Mouse (Mus musculus) heart, embryonic 10.5 days (tissue): ENCODE data around the gene Gm10837. TPM values are rescaled to one million over a fixed set of nuclear protein-coding genes. Genes with fewer than 3 reads are reported as not detected.

Experiments
- DNase-seq: peaks from one replicate; pipeline ENCODE4 v3.0.0-alpha.2; 2017; ENCODE audit warnings: low spot score
- H3K27ac ChIP-seq: fragments of 300-500 bp; sonication (generic); 2 replicates; pipeline ENCODE4 v1.5.1; 2016; ENCODE audit warnings: mild to moderate bottlenecking
- H3K27me3 ChIP-seq: fragments of 300-500 bp; sonication (generic); 2 replicates; pipeline ENCODE4 v1.6.1; 2016; ENCODE audit warnings: mild to moderate bottlenecking; ENCODE audit not compliant: poor library complexity, insufficient read depth, severe bottlenecking
- H3K36me3 ChIP-seq: fragments of 300-500 bp; sonication (generic); 2 replicates; pipeline ENCODE4 v1.6.1; 2016; ENCODE audit warnings: mild to moderate bottlenecking, moderate library complexity
- H3K4me1 ChIP-seq: fragments of 300-500 bp; sonication (generic); 2 replicates; pipeline ENCODE4 v1.6.1; 2016; ENCODE audit warnings: mild to moderate bottlenecking
- H3K4me3 ChIP-seq: fragments of 300-500 bp; sonication (generic); 2 replicates; pipeline ENCODE4 v1.5.1; 2016; ENCODE audit warnings: mild to moderate bottlenecking, moderate library complexity
- H3K9me3 ChIP-seq: fragments of 300-500 bp; sonication (generic); 2 replicates; pipeline ENCODE4 v1.6.1; 2016; ENCODE audit warnings: mild to moderate bottlenecking, moderate library complexity
- WGBS: fragments of 180-500 bp; shearing (Covaris S2); methylation state at CpG from one replicate; pipeline ENCODE4 v1.1.7; 2016; 5-methylcytosine and 5-hydroxymethylcytosine counted together
- polyA plus RNA-seq: library from polyadenylated mRNA; unstranded; fragments of >200 nt; fragmentation: Nextera tagmentation; extraction: Ambion mirVana; gene quantifications from 2 replicates; pipeline ENCODE4 v1.2.1, GENCODE M21; 2016

The Gm10837 gene
- polyA plus RNA-seq, 1 experiment from 2014 or later = not detected

GRCm38 (mm10) chr14:122486611-122487010, 3.8 kb upstream of the Gm10837 start:
- Histone ChIP-seq H3K4me3 (no peak overlapping the region), H3K36me3 (no peaks in the 10 kb centered on the region), H3K4me1 (0 out of 2 replicates have a peak, but pooled peaks cover 5% of the 10 kb centered on the region), H3K9me3 (no peaks in the 10 kb centered on the region), H3K27ac (no peak overlapping the region), H3K27me3 (peaks cover 99% of the 10 kb centered on the region)
- 23% methylated on average over 1 of the region's 1 CpGs for WGBS
- DNase-seq = peak; percentile 5

GRCm38 (mm10) chr14:122487366-122487765, 3.0 kb upstream of the Gm10837 start:
- Histone ChIP-seq H3K27me3 (peaks cover 95% of the 10 kb centered on the region), H3K4me1 (0 out of 2 replicates have a peak, but pooled peaks cover 5% of the 10 kb centered on the region)
- peak; percentile 69 for DNase-seq

GRCm38 (mm10) chr14:122489041-122489440, 1.3 kb upstream of the Gm10837 start:
- Histone ChIP-seq H3K36me3 (no peaks in the 10 kb centered on the region), H3K4me3 (no peak overlapping the region), H3K27me3 (peaks cover 94% of the 10 kb centered on the region), H3K9me3 (no peaks in the 10 kb centered on the region), H3K27ac (no peak overlapping the region), H3K4me1 (0 out of 2 replicates have a peak, but pooled peaks cover 5% of the 10 kb centered on the region)
- under 1% methylated on average over 5 of the region's 5 CpGs for WGBS
- DNase-seq = peak; percentile 48

More at GRCm38 (mm10) chr14:122487366-122487765, 3.0 kb upstream of the Gm10837 start:
- Histone ChIP-seq H3K9me3 (no peaks in the 10 kb centered on the region), H3K36me3 (no peaks in the 10 kb centered on the region), H3K4me3 (no peak overlapping the region), H3K27ac (no peak overlapping the region)
- 5% methylated on average over 5 of the region's 5 CpGs for WGBS

GRCm38 (mm10) chr14:122489686-122490414, 536 bp upstream of the Gm10837 start:
- Histone ChIP-seq H3K9me3 (no peaks in the 10 kb centered on the region), H3K4me3 (no peak overlapping the region), H3K36me3 (no peaks in the 10 kb centered on the region), H3K4me1 (0 out of 2 replicates have a peak, but pooled peaks cover 5% of the 10 kb centered on the region), H3K27me3 (peaks cover 88% of the 10 kb centered on the region), H3K27ac (no peak overlapping the region)
- DNase-seq = peak; percentile 30
- 4% methylated on average over 12 of the region's 12 CpGs for WGBS

GRCm38 (mm10) chr14:122491521-122491920, 1.1 kb downstream of the Gm10837 start:
- 67% methylated on average over 6 of the region's 6 CpGs for WGBS
- H3K27me3 ChIP-seq = peaks cover 71% of the 10 kb centered on the region
- DNase-seq = peak; percentile 6
- H3K9me3 ChIP-seq = no peaks in the 10 kb centered on the region
- H3K36me3 ChIP-seq = no peaks in the 10 kb centered on the region
- H3K27ac ChIP-seq = no peak overlapping the region
- no peak overlapping the region for H3K4me3 ChIP-seq
- 0 out of 2 replicates have a peak, but pooled peaks cover 5% of the 10 kb centered on the region for H3K4me1 ChIP-seq

- no peak for DNase-seq
- 61% methylated on average over 1 of the region's 1 CpGs for WGBS
- no peaks in the 10 kb centered on the region for H3K9me3 ChIP-seq
- no peak overlapping the region for H3K27ac ChIP-seq
- H3K36me3 ChIP-seq = no peaks in the 10 kb centered on the region
- H3K4me3 ChIP-seq = no peak overlapping the region
- H3K27me3 ChIP-seq = peaks cover 66% of the 10 kb centered on the region
- H3K4me1 ChIP-seq = 0 out of 2 replicates have a peak, but pooled peaks cover 5% of the 10 kb centered on the region
Observed at GRCm38 (mm10) chr14:122492015-122492414, 1.6 kb downstream of the Gm10837 start.

- H3K4me1 ChIP-seq = no peaks in the 10 kb centered on the region
- H3K4me3 ChIP-seq = no peak overlapping the region
- 25% methylated on average over 2 of the region's 2 CpGs for WGBS
- no peak for DNase-seq
- no peaks in the 10 kb centered on the region for H3K36me3 ChIP-seq
- no peak overlapping the region for H3K27ac ChIP-seq
- no peaks in the 10 kb centered on the region for H3K27me3 ChIP-seq
- no peaks in the 10 kb centered on the region for H3K9me3 ChIP-seq
Observed at GRCm38 (mm10) chr14:122509058-122509457, 18.7 kb downstream of the Gm10837 start.

GRCm38 (mm10) chr14:122511519-122511918, 21.1 kb downstream of the Gm10837 start:
- DNase-seq = no peak
- Histone ChIP-seq H3K9me3 (no peaks in the 10 kb centered on the region), H3K4me1 (no peaks in the 10 kb centered on the region), H3K36me3 (no peaks in the 10 kb centered on the region), H3K27ac (no peak overlapping the region), H3K4me3 (no peak overlapping the region), H3K27me3 (no peaks in the 10 kb centered on the region)
- WGBS = 64% methylated on average over 3 of the region's 3 CpGs

GRCm38 (mm10) chr14:122513511-122514036, 23.2 kb downstream of the Gm10837 start:
- DNase-seq = no peak
- no peaks in the 10 kb centered on the region for H3K27me3 ChIP-seq
- no peak overlapping the region for H3K4me3 ChIP-seq
- WGBS = 65% methylated on average over 1 of the region's 1 CpGs
- no peaks in the 10 kb centered on the region for H3K4me1 ChIP-seq
- no peaks in the 10 kb centered on the region for H3K9me3 ChIP-seq
- no peaks in the 10 kb centered on the region for H3K36me3 ChIP-seq
- no peak overlapping the region for H3K27ac ChIP-seq

- no peaks in the 10 kb centered on the region for H3K36me3 ChIP-seq
- WGBS = 75% methylated on average over 4 of the region's 4 CpGs
- H3K27ac ChIP-seq = no peak overlapping the region
- no peak overlapping the region for H3K4me3 ChIP-seq
- no peak for DNase-seq
- H3K4me1 ChIP-seq = no peaks in the 10 kb centered on the region
- H3K9me3 ChIP-seq = no peaks in the 10 kb centered on the region
- H3K27me3 ChIP-seq = no peaks in the 10 kb centered on the region
Observed at GRCm38 (mm10) chr14:122528475-122528874, 38.1 kb downstream of the Gm10837 start.

- 1% methylated on average over 54 of the region's 54 CpGs for WGBS
Observed at GRCm38 (mm10) chr14:122534017-122534924, 43.9 kb downstream of the Gm10837 start, which contains the start of gene Pcca. Pcca (plus strand) TSS chr14:122534324.

GRCm38 (mm10) chr14:122535986-122536385, 45.6 kb downstream of the Gm10837 start:
- no peaks in the 10 kb centered on the region for H3K36me3 ChIP-seq
- H3K27ac ChIP-seq = no peak overlapping the region
- 0 out of 2 replicates have a peak, but pooled peaks cover 3% of the 10 kb centered on the region for H3K4me1 ChIP-seq
- H3K9me3 ChIP-seq = no peaks in the 10 kb centered on the region
- WGBS = 89% methylated on average over 1 of the region's 1 CpGs
- no peak for DNase-seq
- H3K4me3 ChIP-seq = no peak overlapping the region
- H3K27me3 ChIP-seq = no peaks in the 10 kb centered on the region

More at GRCm38 (mm10) chr14:122534017-122534924, 43.9 kb downstream of the Gm10837 start, which contains the start of gene Pcca:
- peak; percentile 98 for DNase-seq
- Histone ChIP-seq H3K4me3 (peak within 1 kb of the TSS; percentile 78), H3K36me3 (no peaks in the 10 kb centered on the region), H3K9me3 (no peaks in the 10 kb centered on the region), H3K27me3 (no peaks in the 10 kb centered on the region), H3K4me1 (0 out of 2 replicates have a peak, but pooled peaks cover 3% of the 10 kb centered on the region), H3K27ac (peak within 1 kb of the TSS; percentile 88)
